Mouse (Mus musculus): ENCODE measurements around the gene Gpr142. TPM values are rescaled to one million over a fixed set of nuclear protein-coding genes. Genes with fewer than 3 reads are reported as not detected.

Gpr142 gene
- polyA plus RNA-seq, 1 experiment from 2014 or later = 0.13 TPM

DNA sequence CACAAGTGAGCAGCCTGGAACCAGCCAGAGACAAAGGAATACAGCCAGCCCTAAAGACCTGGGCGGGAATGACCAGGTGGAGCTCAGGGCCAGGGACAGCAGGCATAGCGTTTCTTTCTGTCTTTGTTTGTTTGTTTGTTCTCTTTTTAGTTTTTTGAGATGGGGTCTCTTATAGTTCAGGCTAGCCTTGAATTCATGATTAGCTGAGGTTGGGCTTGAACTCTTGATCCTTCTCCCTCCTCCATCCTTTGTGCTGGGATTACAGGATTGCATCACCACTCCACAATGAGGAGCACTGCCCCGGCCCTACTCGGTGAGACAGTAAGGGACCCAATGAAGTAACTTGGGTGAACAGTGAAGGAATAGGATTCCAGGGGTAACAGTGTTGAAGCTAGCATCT is 4.0 kb upstream of the Gpr142 start:
- Histone ChIP-seq H3K9ac (ENCODE audit: low read length) (no peak overlapping the region), H3K27me3 (ENCODE audit: control insufficient read depth, insufficient read depth, low read length) (peaks cover 46% of the 10 kb centered on the region), H3K9me3 (ENCODE audit: control insufficient read depth, low read length) (no peaks in the 10 kb centered on the region), H3K36me3 (ENCODE audit: control insufficient read depth, insufficient read depth, low read length) (no peaks in the 10 kb centered on the region), H3K4me2 (ENCODE audit: low read depth, severe bottlenecking) (no peak overlapping the region), H3K4me1 (ENCODE audit: control insufficient read depth, insufficient read depth, low read length) (peaks cover 23% of the 10 kb centered on the region), H3K4me3 (ENCODE audit: low read depth, low read length) (no peak overlapping the region), H3K27ac (replicated peaks; ENCODE audit: low read depth, low read length) (no peak overlapping the region)
- no peak for DNase-seq (ENCODE audit: low spot score)
- no peak for ATAC-seq (ENCODE audit: insufficient number of reproducible peaks, low FRiP score, low TSS enrichment, low read depth)
- WGBS = 53% methylated on average over 4 of the region's 4 CpGs

DNA sequence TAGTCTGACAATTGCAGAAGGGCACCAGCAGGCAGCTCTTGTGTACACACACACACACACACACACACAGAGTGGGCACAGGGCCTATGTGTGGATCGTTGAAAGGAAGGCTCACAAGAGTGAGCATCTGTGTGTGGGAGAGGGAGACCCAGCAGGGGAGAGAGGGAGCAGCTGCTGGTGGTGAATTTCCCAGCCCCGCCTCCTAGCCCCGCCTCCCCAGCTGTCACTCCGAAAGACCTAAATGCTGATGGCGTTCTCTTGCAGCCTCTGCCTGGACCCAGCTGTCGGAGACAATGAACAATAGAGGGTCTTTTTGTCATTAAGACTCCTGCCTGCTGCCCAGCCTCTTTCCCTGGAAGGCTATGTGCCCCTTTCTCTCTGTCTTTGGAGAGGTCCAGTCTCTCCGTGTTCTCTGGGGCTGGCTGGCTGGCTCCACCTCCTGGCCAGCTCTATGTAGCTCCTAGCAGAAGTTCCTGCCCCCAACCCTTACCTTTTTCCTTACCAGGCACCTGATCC is 3.4 kb upstream of the Gpr142 start:
- DNase-seq (ENCODE audit: low spot score) = peak; percentile 67

DNA sequence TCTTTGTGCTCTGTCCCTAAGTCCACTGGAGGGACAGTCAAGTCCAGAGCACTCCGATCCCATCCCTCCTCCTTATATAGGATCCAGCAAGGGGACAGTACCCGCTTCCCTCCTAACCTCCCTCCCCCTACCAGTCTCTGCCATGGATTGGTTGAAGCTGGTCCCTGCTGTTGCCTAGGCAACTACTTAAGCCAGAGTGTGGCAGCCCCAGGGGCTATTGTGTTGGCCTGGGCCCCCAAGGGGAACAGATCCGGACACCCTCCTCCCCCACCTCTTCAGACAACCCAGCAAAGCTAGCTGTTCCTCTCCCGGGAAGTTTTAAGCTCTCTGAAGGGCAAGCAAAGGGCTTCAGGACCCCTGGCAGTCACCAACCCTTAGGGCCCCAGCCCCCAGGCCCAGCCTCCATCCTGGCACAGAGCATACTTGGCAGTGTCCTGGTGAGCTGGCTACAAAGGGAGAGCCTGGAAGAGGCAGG is 2.8 kb upstream of the Gpr142 start, which contains the start of gene Btbd17:
TSS of gene Btbd17 (minus strand) at position 98 of the 475 bp plus-strand sequence.
- no peaks in the 10 kb centered on the region for H3K9me3 ChIP-seq (ENCODE audit: control insufficient read depth, low read length)
- peak within 1 kb of the TSS; percentile 50 for H3K4me2 ChIP-seq (ENCODE audit: low read depth, severe bottlenecking)
- 9% methylated on average over 4 of the region's 4 CpGs for WGBS
- H3K27ac ChIP-seq (replicated peaks; ENCODE audit: low read depth, low read length) = no peak within 1 kb of the TSS
- peaks cover 23% of the 10 kb centered on the region for H3K4me1 ChIP-seq (ENCODE audit: control insufficient read depth, insufficient read depth, low read length)
- 0 out of 2 replicates have a peak within 1 kb of the TSS, but pooled peaks have one; percentile 20 for H3K4me3 ChIP-seq (ENCODE audit: low read depth, low read length)
- no peak within 1 kb of the TSS for H3K9ac ChIP-seq (ENCODE audit: low read length)
- peaks cover 34% of the 10 kb centered on the region for H3K27me3 ChIP-seq (ENCODE audit: control insufficient read depth, insufficient read depth, low read length)
- ATAC-seq (ENCODE audit: insufficient number of reproducible peaks, low FRiP score, low TSS enrichment, low read depth) (no peak), DNase-seq (ENCODE audit: low spot score) (no peak)
- no peaks in the 10 kb centered on the region for H3K36me3 ChIP-seq (ENCODE audit: control insufficient read depth, insufficient read depth, low read length)

More for the DNA sequence above, 3.4 kb upstream of the Gpr142 start:
- Histone ChIP-seq H3K27ac (replicated peaks; ENCODE audit: low read depth, low read length) (no peak overlapping the region), H3K9me3 (ENCODE audit: control insufficient read depth, low read length) (no peaks in the 10 kb centered on the region), H3K9ac (ENCODE audit: low read length) (no peak overlapping the region), H3K4me1 (ENCODE audit: control insufficient read depth, insufficient read depth, low read length) (peaks cover 23% of the 10 kb centered on the region), H3K27me3 (ENCODE audit: control insufficient read depth, insufficient read depth, low read length) (peaks cover 40% of the 10 kb centered on the region), H3K4me2 (ENCODE audit: low read depth, severe bottlenecking) (peak overlapping the region; percentile 50), H3K36me3 (ENCODE audit: control insufficient read depth, insufficient read depth, low read length) (no peaks in the 10 kb centered on the region), H3K4me3 (ENCODE audit: low read depth, low read length) (0 out of 2 replicates have a peak overlapping the region, but pooled peaks have one; percentile 20)
- under 1% methylated on average over 7 of the region's 7 CpGs for WGBS
- ATAC-seq (ENCODE audit: insufficient number of reproducible peaks, low FRiP score, low TSS enrichment, low read depth) = peak; percentile 68

DNA sequence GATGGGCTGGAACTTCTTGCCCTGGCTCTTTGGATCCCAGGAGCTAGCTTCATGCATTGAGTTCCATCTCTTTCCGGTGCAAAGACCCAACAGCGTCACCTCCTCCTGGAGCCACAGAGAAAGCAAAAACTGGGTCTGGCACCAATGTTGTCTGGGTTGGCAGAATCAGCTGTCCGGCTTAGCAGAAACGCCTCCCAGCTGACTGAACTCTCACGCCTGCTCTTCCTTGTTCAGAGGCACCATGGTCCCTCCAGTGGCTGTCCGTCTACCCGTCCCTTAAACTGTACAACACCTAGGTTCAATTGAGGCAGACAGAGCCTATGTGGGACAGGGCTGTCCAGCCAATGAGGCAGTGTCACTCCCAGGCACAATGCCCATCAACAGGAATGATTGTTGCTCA is 1.5 kb upstream of the Gpr142 start:
- 89% methylated on average over 7 of the region's 7 CpGs for WGBS
- Histone ChIP-seq H3K4me1 (ENCODE audit: control insufficient read depth, insufficient read depth, low read length) (peaks cover 13% of the 10 kb centered on the region), H3K27me3 (ENCODE audit: control insufficient read depth, insufficient read depth, low read length) (peaks cover 21% of the 10 kb centered on the region)

DNA sequence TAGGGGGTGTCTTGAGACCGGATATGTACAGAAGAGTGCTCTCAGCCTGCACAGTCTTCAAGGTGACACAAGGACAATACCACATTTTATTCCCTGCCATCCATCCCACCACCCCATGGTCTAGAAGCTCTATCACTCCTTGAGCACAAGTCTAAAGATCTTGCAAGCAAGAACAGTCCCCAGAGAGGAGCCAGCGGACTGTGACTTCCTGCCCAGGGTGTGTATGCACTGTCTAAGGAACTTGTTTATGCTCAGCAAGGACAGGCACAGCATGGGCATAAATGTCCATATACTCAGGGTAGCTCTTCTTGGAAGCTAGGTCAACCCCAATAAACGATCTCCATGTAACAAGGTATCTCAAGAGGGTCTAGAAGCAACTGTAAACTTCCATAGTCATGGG is 743 bp upstream of the Gpr142 start:
- WGBS = 92% methylated on average over 3 of the region's 3 CpGs
- DNase-seq (ENCODE audit: low spot score) = no peak
- Histone ChIP-seq H3K4me2 (ENCODE audit: low read depth, severe bottlenecking) (no peak overlapping the region), H3K9ac (ENCODE audit: low read length) (no peak overlapping the region), H3K27me3 (ENCODE audit: control insufficient read depth, insufficient read depth, low read length) (peaks cover 13% of the 10 kb centered on the region), H3K4me1 (ENCODE audit: control insufficient read depth, insufficient read depth, low read length) (peaks cover 14% of the 10 kb centered on the region), H3K9me3 (ENCODE audit: control insufficient read depth, low read length) (no peaks in the 10 kb centered on the region), H3K27ac (replicated peaks; ENCODE audit: low read depth, low read length) (no peak overlapping the region), H3K36me3 (ENCODE audit: control insufficient read depth, insufficient read depth, low read length) (no peaks in the 10 kb centered on the region), H3K4me3 (ENCODE audit: low read depth, low read length) (no peak overlapping the region)
- no peak for ATAC-seq (ENCODE audit: insufficient number of reproducible peaks, low FRiP score, low TSS enrichment, low read depth)

More for the DNA sequence above, 1.5 kb upstream of the Gpr142 start:
- Histone ChIP-seq H3K36me3 (ENCODE audit: control insufficient read depth, insufficient read depth, low read length) (no peaks in the 10 kb centered on the region), H3K4me3 (ENCODE audit: low read depth, low read length) (no peak overlapping the region), H3K4me2 (ENCODE audit: low read depth, severe bottlenecking) (no peak overlapping the region), H3K27ac (replicated peaks; ENCODE audit: low read depth, low read length) (no peak overlapping the region), H3K9me3 (ENCODE audit: control insufficient read depth, low read length) (no peaks in the 10 kb centered on the region), H3K9ac (ENCODE audit: low read length) (no peak overlapping the region)
- DNase-seq (ENCODE audit: low spot score) (no peak), ATAC-seq (ENCODE audit: insufficient number of reproducible peaks, low FRiP score, low TSS enrichment, low read depth) (no peak)

DNA sequence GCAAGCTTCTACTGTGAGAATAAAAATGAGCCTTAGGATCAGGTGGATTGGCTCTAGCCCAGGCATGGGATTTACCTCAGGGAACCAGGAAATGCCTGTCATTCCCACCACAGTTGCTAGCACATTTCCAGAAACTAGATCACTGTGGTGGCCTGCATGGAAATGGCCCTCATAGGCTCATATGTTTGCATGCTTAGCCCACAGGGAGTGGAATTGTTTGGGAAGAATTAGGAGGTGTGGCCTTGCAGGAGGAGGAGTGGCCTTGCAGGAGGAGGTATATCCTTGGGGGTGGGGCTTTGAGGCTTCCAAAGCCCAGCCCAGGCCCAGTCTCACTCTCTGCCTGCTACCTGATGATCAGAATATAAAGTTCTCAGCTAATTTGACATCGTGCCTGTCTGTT is 3.2 kb downstream of the Gpr142 start:
- Histone ChIP-seq H3K27me3 (ENCODE audit: control insufficient read depth, insufficient read depth, low read length) (no peaks in the 10 kb centered on the region), H3K9me3 (ENCODE audit: control insufficient read depth, low read length) (no peaks in the 10 kb centered on the region), H3K36me3 (ENCODE audit: control insufficient read depth, insufficient read depth, low read length) (no peaks in the 10 kb centered on the region), H3K4me2 (ENCODE audit: low read depth, severe bottlenecking) (no peak overlapping the region), H3K4me3 (ENCODE audit: low read depth, low read length) (no peak overlapping the region), H3K27ac (replicated peaks; ENCODE audit: low read depth, low read length) (no peak overlapping the region), H3K4me1 (ENCODE audit: control insufficient read depth, insufficient read depth, low read length) (peaks cover 7% of the 10 kb centered on the region; the same call in 1 of the 2 replicates), H3K9ac (ENCODE audit: low read length) (no peak overlapping the region)
- 86% methylated on average over 1 of the region's 1 CpGs for WGBS
- DNase-seq (ENCODE audit: low spot score) = no peak
- ATAC-seq (ENCODE audit: insufficient number of reproducible peaks, low FRiP score, low TSS enrichment, low read depth) = no peak

DNA sequence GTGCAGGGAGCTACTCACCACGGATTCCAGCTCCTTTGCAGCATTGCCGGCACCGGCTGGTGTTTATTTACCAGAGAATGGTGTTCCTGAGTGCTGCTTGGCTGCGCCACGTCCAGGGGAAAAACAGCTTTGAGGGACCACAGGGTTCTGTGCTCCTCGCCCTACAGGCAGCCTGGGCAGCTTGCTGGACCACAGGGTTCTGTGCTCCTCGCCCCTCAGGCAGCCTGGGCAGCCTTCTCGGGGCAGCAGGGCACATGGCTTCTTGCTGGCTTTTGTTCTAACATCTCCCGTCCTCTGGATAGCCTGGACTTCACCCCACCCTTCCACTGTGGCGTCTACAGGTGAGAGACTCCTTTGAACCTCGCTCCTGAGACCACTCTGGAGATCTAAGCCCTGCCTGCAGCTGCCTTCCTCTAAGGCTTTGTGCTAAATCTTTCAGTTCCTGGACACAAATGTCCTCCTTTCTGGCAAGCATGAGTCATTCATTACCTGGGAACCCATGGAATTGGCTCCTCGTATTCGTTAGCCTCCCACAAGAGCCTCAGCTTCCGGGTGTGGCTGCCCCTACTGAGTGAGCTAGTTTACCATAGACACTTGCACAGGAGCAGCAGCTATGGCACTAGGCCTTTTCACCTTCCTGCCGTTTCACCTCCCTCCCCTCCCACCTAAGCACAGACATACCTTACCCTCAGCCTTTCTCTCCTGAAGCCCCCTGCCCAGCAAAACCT is 4.0 kb downstream of the Gpr142 start:
- no peak overlapping the region for H3K4me2 ChIP-seq (ENCODE audit: low read depth, severe bottlenecking)
- peaks cover 7% of the 10 kb centered on the region; the same call in 1 of the 2 replicates for H3K4me1 ChIP-seq (ENCODE audit: control insufficient read depth, insufficient read depth, low read length)
- 58% methylated on average over 15 of the region's 15 CpGs for WGBS
- no peaks in the 10 kb centered on the region for H3K36me3 ChIP-seq (ENCODE audit: control insufficient read depth, insufficient read depth, low read length)
- H3K9ac ChIP-seq (ENCODE audit: low read length) = 0 out of 2 replicates have a peak overlapping the region, but pooled peaks have one; percentile 22
- no peaks in the 10 kb centered on the region for H3K27me3 ChIP-seq (ENCODE audit: control insufficient read depth, insufficient read depth, low read length)
- H3K27ac ChIP-seq (replicated peaks; ENCODE audit: low read depth, low read length) = no peak overlapping the region
- no peaks in the 10 kb centered on the region for H3K9me3 ChIP-seq (ENCODE audit: control insufficient read depth, low read length)
- no peak overlapping the region for H3K4me3 ChIP-seq (ENCODE audit: low read depth, low read length)
- ATAC-seq (ENCODE audit: insufficient number of reproducible peaks, low FRiP score, low TSS enrichment, low read depth) (no peak), DNase-seq (ENCODE audit: low spot score) (no peak)

DNA sequence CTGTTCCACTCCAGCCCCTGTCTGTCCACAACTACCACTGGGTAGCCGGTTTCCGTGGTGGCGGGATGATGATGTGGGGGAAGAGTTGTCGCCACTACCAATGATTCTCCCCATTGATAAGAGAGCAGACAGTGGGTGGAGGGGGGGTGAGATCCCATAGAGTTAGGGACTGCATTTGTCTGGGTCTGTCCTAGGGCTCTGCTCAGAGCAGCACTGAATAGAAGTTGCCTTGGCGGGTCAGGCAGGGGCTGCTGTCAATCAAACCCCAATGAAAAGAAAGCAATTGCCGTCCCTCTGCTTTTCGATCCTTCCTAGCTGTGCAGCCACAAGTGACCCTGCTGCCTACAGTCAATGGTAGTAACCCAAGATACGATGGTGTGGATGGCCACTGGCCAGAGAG is 5.3 kb downstream of the Gpr142 start:
- no peaks in the 10 kb centered on the region for H3K27me3 ChIP-seq (ENCODE audit: control insufficient read depth, insufficient read depth, low read length)
- H3K36me3 ChIP-seq (ENCODE audit: control insufficient read depth, insufficient read depth, low read length) = no peaks in the 10 kb centered on the region
- peaks cover 7% of the 10 kb centered on the region; the same call in 1 of the 2 replicates for H3K4me1 ChIP-seq (ENCODE audit: control insufficient read depth, insufficient read depth, low read length)
- no peaks in the 10 kb centered on the region for H3K9me3 ChIP-seq (ENCODE audit: control insufficient read depth, low read length)
- DNase-seq (ENCODE audit: low spot score) (no peak), ATAC-seq (ENCODE audit: insufficient number of reproducible peaks, low FRiP score, low TSS enrichment, low read depth) (no peak)
- H3K4me3 ChIP-seq (ENCODE audit: low read depth, low read length) = no peak overlapping the region
- WGBS = 64% methylated on average over 8 of the region's 8 CpGs
- H3K27ac ChIP-seq (replicated peaks; ENCODE audit: low read depth, low read length) = no peak overlapping the region
- H3K9ac ChIP-seq (ENCODE audit: low read length) = no peak overlapping the region
- no peak overlapping the region for H3K4me2 ChIP-seq (ENCODE audit: low read depth, severe bottlenecking)
